Mouse (Mus musculus) gastrocnemius, adult 18-20 months (tissue): ENCODE data around the gene Ppp1r8. TPM values are rescaled to one million over a fixed set of nuclear protein-coding genes. Genes with fewer than 3 reads are reported as not detected.
A peak's percentile ranks its signal among the peaks of the same experiment; 100 is the strongest.

Source experiments
- DNase-seq: peaks from one replicate; pipeline ENCODE4 v3.0.0; 2021; ENCODE audit warnings: low spot score
- long read RNA-seq, 2 experiments: library from polyadenylated mRNA; stranded (forward); transcript quantifications; one replicate each; pipeline ENCODE4 v2.0.0; 2021
- total RNA-seq, 2 experiments: library from RNA; stranded (reverse); gene quantifications; 2 replicates each; pipeline ENCODE4 v1.2.3; 2021

Ppp1r8 gene
- total RNA-seq: 10 to 100 TPM; 14.6 to 15.7 TPM
- long read RNA-seq, experiment 1, partial matches to known transcripts: 3 of 6 reads
- long read RNA-seq, experiment 1, other reads (novel, unspliced or antisense): 3 of 6 reads
- long read RNA-seq, experiment 2, partial matches to known transcripts: 1 of 3 reads
- long read RNA-seq, experiment 2, other reads (novel, unspliced or antisense): 1 of 3 reads

DNA sequence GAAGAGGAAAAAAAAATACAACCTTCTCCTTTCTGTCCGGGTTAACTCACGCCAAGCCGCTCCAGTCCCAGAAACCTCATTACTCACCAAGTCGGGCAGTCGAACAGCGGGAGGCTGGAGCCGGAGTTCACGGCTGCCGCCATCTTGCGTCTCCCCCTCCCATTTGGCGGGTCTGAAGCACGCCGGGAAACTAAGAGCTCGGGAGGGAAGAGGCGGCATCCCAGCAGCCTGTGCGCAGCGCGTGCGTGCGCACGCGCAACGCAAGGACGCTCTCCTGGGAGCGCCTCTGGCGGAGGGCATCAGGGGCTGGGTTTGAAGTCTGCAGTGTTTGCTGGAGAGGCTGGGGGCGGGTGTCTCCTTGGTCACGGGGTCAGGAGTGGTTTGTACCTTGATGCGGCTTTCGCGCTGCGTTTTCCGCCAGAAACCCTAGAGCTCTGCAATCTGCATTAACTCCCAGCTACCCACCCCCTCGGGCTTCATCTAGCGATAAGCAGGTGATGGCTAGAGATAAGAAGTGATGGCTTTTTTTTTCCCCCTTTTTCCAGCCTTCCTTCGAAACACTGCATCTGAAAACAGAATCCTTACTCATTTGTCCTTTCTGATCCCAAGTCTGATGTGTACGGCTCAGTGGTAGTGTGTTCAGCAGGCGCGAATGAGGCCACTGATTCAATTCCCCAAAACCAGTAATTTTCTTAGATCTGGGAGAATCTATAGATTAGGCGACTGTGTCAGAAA, at the start of gene Ppp1r8:
Ppp1r8 (minus strand) TSS at position 200 of the 735 bp plus-strand sequence.
- peak; percentile 87 for DNase-seq

DNA sequence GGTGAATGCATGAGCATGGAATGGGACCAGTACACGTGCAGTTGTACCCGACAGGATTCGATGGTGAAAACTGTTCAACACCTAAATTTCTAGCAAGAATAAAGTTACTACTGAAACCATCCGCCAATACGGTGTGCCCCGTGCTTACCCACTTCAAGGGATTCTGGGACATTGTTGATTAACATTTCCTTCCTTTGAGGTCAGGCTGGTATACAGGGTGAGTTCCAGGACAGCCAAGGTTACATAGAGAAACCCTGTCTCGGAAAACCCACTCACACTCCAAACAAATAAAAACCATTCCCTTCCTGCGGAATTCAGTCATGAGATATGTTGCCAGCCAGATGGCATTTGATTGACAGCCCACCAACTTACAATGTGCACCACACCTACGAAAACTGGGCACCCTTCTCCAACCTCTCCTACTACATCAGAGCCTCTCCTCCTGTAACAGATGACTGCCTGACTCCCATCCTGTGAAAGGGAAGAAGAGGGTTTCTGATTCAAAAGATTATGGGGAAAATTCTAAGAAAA, 41.9 kb upstream of the Ppp1r8 start:
- no peak for DNase-seq

DNA sequence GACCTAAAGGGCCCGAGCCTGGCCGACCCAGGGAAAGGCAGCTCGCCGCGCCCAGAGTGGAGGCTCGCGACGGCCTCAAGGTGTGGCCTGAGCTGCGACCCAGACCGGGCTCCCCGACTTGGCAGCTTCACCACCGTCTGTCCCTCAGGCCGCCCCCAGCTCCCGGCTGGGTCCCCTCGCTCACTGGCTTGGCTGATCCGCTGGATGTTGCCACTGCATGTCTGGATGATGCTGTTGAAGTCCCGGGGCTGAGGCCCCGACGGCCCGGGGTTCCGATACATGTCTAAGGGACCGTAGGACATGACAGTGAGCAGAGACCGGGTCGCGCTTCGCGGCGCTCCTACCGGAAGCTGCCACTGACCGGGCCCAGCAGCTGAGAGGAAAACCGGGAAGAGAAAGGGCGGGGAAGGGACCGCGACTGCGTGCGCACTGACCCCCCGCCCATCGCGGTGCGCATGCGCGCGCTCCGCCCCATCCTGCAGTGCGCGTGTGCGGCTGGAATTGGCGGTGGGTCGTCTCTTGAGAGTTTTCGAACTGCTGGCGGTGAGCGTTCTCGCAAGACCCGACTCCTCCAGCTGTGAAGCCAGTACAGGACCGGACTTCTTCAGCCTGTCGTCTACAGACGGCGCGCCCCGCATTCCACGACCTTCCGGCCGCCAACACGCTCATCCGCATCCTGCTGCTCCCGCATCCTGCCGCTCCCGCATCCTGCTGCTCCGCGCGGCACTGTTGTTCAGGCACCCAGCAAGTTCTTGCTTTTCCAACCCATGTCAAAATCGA, 41.3 kb upstream of the Ppp1r8 start, which contains the start of gene Stx12:
Stx12 (minus strand) TSS at position 446 of the 780 bp plus-strand sequence.
- peak; percentile 88 for DNase-seq

DNA sequence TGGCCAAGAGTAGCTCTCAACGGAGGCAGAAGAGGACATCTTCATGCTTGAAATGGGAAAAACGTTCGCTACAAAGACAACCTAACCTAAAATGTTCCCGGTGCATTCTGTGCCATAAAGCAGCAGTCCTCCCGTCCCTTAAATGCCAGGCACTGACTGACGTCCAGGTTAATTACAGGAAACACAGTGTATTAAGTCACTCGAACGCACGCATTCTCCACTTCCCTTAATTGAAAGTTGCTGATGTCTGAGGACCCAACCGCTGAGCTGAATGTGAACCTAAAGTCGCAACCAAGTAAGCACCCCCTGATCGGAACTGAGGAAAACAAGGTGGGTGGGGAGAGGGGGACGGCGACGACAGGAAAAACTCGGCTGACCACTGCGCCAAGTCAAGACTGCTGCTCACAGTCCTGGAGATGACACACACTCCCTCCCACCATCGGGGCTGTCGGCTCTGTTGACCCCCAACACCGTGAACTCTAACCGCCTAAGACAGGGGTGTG, 40.6 kb upstream of the Ppp1r8 start:
- peak; percentile 6 for DNase-seq

DNA sequence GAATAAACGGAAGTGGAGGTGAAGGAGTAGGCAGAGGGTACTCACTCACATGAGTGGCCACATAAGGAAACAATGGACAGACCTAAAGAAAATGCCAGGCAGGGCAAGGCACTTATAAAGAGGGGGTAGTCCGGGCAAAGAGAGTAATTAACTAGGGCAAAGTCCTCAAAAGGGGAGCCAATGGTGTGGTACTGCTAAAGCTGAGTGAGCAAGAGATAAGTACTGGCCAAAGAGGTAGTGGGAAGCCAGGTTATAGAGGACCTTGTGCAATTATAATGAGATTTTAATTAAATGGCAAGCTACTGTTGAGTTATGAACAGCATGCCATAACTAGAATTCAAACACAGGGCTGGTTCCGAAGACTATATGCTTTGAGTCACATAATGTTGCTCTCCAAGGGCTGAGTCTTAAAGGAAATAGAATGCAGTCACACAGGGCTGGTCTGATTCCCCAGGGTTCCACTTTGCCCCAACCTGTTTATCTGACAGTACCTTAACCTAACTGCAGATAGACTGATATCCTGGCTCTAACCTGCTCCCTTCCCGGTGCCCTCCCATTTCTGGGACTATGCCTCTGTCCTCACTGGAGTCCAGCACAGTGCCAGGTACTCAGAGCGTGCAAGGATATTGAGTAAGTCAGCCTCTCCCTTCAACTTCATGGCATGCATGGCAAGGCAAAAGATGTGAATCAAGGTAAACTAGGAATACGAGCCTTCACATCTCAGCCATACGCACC, 31.6 kb upstream of the Ppp1r8 start:
- no peak for DNase-seq

DNA sequence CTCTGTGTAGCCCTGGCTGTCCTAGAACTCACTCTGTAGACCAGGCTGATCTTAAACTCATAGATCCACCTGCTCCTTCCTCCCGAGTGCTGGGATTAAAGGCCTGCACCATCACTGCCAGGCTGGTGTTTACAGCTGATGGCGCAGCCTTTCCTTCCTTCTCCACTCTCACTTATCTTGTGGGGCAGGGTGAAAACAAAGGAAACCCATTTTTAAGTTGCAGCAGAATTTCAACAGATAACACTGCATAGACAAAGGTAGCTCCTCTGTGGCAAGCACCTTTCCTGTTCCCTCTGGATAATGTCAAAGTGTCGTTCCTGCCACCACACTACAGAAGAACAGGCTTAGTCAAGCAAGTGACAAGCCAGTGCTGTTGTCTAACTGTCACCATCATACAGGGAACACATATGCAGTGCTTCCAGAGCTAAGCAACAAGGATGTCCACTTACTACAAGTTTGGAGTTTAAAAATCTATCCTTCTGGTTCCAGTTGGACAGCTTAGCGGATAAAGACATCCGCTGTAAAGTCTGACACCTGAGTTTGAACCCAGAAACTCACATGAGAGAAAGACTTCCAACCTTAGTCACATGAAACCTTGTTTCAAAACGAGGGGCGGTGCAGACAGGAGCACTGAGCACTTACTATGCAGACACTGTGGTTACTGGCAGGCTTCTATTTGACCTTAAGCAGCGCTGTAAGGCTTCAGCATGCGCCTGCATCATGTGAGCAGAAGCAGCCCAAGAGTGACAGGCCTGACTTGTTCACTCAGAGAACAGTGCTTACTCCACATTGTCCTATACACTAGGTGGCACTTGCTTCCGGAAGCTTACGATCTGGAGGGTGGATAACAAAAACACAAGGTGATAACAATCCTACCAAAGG, 30.8 kb upstream of the Ppp1r8 start:
- no peak for DNase-seq

DNA sequence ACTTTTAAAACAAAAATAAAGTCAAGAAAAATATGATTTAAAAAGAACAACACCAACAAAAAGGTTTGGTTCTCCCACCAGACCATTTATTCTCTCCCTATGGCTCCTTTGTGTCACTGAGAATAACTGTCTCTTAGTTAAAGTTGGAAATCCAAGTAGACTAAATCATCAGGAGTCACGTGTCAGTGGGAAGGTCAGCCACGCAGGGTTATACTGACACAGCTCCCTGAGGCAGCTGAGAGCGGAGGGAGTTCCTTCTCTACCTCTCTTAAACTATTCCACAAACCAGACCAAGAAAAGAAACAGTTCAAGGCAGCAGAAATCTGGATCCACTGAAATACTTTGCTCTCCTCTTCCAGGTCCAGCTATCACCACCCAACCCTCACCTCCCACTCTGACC, 28.1 kb upstream of the Ppp1r8 start:
- DNase-seq: no peak

DNA sequence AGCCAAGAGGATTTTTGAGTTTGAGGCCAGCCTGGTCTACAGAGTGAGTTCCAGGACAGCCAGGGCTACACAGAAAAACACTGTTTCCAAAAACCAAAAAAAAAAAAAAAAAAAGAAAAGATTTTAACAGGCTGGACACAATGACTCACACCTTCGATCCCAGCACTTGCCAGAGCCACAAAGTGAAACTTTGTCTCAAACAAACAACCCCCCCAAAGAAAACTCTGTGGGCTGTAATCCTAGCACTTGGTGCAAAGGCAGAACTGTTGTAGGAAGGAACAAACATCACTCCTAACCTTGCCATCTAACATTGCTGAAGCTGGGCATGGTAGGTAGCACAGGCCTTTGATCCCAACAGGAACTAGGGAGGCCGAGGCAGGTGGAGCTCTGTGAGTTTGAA, 21.9 kb upstream of the Ppp1r8 start:
- DNase-seq: no peak

DNA sequence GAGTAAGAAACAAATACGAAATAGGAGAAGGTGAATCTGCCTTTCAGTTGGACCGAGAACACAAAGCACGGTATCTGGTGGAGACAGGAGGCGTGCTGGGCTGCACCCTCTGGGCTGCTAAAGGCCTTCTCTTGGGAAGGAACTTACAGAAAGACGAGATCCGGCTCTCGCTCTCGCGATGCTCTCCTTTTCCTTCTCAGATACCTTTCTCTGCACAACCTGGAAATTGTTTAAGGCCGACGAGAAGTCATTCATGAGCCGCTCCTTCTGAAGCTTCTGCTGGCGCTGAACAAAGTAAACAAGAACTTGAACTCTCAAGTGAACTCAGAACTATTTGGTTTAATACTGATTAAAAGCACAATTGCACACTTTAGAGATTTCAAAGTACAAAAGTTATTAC, 20.0 kb upstream of the Ppp1r8 start:
- no peak for DNase-seq

DNA sequence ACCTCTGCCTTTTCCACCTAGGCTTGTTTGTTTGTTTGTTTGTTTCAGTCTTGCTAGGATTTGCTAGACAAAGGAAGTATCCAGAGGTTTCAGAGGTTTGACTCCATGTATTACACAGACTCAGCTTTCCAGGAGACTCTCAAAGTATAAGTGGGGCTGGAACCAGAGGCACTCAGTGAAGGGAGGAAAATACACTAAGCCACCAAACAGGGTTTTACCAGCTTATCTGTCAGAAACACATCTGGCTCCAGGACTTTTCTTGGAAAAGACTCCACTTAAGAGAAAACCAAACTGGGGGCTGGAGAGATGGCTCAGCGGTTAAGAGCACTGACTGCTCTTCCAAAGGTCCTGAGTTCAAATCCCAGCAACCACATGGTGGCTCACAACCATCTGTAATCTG, 17.9 kb upstream of the Ppp1r8 start:
- no peak for DNase-seq

DNA sequence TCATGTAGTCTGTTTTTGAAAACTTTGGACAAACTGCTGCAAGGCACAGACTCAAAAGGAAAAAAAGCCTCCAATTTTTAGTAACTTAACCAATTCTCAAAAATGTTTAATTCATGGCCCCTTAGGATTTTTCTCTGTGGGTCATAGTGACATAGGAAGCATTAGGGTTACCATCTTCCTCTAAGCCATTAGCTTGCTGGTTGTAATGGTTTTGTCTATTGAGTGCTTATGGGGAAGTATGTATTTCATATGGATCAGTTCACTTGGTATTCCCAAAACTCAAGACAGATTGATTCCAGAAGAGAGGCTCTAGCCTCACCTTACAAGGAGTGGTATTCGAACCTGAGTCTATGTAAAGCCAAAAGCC, 719 bp upstream of the Ppp1r8 start:
- DNase-seq: no peak

DNA sequence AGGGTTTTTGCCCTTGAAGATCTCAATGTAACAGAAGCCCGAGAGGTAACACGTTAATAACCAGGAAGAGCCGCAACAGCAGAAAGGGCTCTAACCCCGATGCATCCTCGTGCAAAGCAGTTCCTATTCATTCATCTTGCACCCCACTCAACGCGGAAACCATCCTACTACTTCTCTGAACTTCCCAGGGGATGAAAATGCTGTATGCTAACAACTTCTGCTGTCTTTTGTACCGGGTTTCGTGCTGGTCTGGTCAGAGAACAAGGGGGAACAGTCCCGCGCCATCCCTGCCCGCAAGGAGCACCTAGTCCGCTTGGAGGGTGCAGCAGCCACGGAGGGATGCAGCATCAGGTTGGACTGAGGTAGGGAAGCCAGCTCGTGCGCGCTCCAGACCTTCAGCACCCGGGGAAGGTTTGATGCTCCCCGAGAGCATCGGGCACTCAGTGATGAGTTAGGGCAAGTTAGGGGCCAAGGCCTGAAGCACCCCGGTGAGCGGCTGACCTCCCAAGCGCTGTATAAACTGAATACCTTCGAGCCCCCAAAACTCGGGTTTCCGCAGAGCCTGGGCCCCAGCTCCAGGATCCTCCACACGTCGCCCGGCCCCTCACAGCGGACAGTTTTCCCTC, 575 bp downstream of the Ppp1r8 start:
- DNase-seq: no peak

DNA sequence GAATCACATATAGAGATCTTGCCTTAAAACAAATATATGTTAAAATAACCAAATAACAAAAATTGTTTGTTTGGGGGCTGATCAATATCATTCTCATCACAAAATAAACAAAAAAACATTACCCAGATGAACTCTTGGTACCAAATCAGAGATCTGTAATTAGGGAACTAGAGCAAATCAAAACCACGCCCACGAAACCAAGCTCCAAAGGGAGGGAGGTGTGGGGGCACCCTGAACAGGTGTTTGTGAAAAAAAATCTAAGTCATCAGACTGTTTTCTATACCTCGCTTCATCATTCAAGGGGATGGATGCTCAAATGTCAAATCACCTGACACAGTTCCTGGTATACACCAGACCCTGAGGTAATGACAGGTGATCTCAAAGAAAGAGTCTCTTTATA, 1.5 kb downstream of the Ppp1r8 start:
- DNase-seq: no peak

DNA sequence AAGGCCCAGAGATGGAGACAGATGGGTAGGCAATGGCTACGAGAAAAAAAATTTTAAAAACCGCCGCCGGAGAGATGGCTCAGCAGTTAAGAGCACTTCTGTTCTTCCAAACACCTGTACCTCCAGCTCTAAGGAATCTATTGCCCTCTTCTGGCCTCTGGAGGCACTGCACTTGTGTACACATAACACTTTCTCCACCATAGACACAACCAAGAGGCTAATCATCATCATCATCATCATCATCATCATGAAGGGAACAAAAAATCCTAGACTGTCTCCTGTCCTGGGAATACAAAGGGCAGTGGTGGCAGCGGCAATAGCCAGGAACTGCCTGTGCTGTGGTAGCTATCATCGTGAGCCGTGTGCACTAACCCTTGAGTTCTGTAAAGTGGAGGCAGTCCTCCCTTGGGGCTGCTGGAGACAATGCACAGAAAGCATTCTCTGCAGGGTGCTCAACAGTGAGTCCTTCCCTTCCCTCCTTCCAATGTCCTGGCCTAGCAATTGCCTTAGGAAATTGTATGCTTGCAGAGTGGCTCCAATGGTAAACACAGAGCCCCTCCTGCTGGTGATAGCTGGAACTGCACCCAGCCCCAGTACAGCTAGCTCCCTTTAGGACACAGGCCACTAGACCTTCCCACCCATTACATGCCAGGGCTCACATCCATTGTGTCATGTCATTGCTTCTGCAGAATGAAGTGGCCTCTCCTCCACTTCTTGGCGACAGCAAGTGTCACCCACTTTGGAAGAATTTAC, 19.2 kb downstream of the Ppp1r8 start:
- peak; percentile 55 for DNase-seq

DNA sequence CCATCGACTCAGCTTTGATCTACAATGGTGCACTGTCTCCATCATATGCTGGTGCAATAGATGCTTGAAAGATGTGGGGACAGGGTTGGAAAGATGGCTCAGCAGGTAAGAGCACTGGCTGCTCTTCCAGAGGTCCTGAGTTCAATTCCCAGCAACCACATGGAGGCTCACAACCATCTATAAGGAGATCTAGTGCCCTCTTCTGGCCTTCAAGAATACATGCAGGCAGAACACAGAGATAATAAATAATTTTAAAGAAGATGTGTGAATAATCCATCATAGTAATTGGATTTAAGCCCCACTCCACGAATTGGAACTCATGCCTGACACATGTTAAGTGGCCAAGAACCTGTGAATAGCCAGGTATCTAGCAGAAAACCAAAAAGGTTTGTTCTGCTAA, 24.5 kb downstream of the Ppp1r8 start:
- DNase-seq: no peak

DNA sequence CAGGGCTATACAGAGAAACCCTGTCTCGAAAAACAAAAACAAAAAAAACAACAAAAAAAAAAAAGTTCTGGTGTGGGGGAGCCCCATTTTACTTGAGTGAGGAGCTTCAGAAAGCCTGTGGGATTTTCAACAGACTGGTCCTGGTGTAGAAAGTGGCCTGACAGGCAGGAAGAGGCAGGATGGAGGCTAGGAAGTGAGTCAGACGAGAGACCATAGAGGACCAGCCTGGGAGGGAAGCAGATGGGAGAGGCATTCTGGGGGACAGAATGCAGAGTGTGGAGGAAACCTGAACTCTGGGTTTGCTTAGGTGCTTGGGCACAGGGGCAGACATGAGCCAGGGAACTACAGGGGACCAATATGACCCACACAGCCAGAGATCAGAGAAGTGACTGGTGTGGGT, 26.1 kb downstream of the Ppp1r8 start:
- DNase-seq: no peak

DNA sequence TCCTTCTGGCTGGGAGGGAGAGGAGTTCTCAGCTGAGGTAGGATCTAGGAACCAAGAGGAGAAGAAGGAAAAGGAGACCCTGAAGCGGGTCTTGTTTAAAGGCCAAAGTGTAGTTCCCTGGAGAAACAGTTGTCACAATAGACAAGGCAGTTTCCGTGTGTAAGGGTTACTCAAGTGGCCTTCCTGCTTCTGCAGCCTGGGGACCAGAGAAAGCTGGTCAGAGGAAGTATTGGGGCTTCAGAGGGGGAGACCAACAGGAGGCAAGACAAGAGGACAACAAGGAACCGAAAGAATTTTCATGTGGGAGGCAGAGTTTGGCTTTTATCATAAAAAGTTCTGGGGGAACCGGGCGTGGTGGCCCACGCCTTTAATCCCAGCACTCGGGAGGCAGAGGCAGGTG, 26.6 kb downstream of the Ppp1r8 start:
- no peak for DNase-seq

DNA sequence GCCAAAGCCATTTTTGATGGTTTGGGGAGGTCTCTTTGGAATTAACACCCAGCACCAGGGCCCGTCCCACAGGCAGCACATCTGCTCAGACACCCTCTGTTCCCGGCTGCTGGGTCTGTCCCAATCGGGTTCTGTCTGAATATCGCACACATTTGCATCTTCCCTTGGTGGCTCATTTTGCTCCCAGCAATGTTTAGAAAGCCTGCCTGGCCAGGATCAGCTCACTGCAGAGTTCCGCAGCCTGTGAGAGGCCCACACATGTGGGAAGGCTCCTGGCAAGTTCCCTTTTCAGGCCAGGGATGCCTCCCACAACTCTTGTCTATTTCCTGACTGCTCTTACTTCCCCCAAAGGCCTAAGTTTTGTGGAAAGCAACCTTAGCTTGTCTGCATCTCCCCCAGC, 33.3 kb downstream of the Ppp1r8 start:
- DNase-seq: no peak
